Mouse (Mus musculus): Measurements from ENCODE around the gene Slc35b4. TPM values are rescaled to one million over a fixed set of nuclear protein-coding genes. Genes with fewer than 3 reads are reported as not detected.

Slc35b4 gene
- polyA plus RNA-seq, 1 experiment from 2014 or later, result 42.7 TPM

GRCm38 (mm10) chr6:34110571-34110970 lies 66.3 kb downstream of the Slc35b4 start:
- no peaks in the 10 kb centered on the region for H3K36me3 ChIP-seq (ENCODE audit: control insufficient read depth, insufficient read depth, low read length)
- H3K9me3 ChIP-seq (ENCODE audit: control insufficient read depth, low read length), result no peaks in the 10 kb centered on the region
- no peak overlapping the region for H3K4me3 ChIP-seq (ENCODE audit: low read length)
- WGBS, result 29% methylated on average over 10 of the region's 10 CpGs
- no peaks in the 10 kb centered on the region for H3K27me3 ChIP-seq (replicated peaks; ENCODE audit: control insufficient read depth, insufficient read depth, low read length)
- no peak overlapping the region for H3K27ac ChIP-seq (ENCODE audit: low read depth, low read length)
- no peak for ATAC-seq
- H3K9ac ChIP-seq (ENCODE audit: low read depth, low read length), result no peak overlapping the region
- H3K4me2 ChIP-seq (ENCODE audit: low read length), result no peak overlapping the region
- H3K4me1 ChIP-seq (ENCODE audit: control insufficient read depth, insufficient read depth, low read depth, low read length), result no peaks in the 10 kb centered on the region

Other genes with a start within 250 kb of the Slc35b4 start
- gene Lrguk, start 147.7 kb downstream of the Slc35b4 start, polyA plus RNA-seq (2015; fragmentation: Nextera tagmentation; extraction: Ambion mirVana), result 0.90 and 1.2 TPM in 2 replicates
- gene Akr1b3, start 140.4 kb upstream of the Slc35b4 start, polyA plus RNA-seq (2015; fragmentation: Nextera tagmentation; extraction: Ambion mirVana), result 122 and 123 TPM in 2 replicates
- gene Akr1b8, start 177.0 kb upstream of the Slc35b4 start, polyA plus RNA-seq (2015; fragmentation: Nextera tagmentation; extraction: Ambion mirVana), result 4.4 and 4.7 TPM in 2 replicates
- 15.0 and 18.6 TPM in 2 replicates for gene Akr1b10, start 207.1 kb upstream of the Slc35b4 start, polyA plus RNA-seq (2015; fragmentation: Nextera tagmentation; extraction: Ambion mirVana)
- 0.28 TPM in 1 of 2 replicates, not detected in the other for gene Akr1b7, start 235.2 kb upstream of the Slc35b4 start, polyA plus RNA-seq (2015; fragmentation: Nextera tagmentation; extraction: Ambion mirVana)